Mouse (Mus musculus) urinary bladder, postnatal 4 days (tissue): ENCODE measurements around the gene Zbtb17.

Experiments used
- DNase-seq, 2 experiments: peaks; one replicate each; pipeline ENCODE4 v3.0.0; 2021 to 2022; ENCODE audit warnings: low spot score in 2 of 2

The Zbtb17 gene

DNA sequence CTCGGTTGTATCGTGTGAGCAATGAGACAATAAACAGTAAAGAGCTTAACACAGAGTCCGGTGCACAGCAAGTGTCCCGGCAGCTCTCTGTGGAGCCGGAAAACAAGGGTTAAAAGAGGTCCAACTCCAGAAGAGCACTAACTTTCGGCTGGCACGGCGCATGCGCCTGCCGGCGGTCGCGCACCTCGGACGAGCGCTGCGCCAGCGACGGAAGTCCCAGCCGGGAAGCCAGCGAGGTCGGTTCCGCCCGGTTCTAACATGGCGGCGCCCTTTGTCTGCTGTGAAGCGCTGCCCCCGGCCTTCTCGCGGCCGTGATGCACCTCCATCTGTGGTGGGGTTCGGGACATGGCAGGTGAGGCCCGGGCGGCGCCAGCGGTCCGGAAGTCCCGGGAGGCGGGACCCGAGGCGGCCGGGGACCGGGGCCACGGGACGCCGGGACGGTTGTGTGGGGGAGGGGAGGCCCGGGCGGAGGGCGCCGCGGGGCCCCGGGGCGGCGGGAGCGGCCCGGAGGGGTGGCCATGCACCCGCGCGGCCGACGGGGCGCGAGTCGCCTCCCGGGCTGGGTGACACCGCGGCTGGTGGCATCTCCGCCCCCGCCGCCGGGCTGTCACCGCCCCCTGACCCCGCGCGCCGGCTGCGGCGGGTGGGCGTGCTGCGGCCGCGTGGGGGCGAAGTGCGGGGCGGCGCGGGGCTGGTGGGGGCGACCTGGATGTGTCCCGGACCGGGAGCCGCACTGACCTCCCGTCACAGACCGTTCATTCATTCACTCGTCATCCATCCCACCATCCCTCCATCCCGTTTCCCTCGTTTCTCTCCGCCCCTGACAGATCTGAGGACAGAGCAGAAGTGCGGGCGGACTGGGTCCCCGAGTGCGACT lies at the start of gene Zbtb17:
Gene Zbtb17, plus strand, starts transcription at position 204 of the 877 bp plus-strand sequence.
- DNase-seq = peak; percentile 85 to 90

DNA sequence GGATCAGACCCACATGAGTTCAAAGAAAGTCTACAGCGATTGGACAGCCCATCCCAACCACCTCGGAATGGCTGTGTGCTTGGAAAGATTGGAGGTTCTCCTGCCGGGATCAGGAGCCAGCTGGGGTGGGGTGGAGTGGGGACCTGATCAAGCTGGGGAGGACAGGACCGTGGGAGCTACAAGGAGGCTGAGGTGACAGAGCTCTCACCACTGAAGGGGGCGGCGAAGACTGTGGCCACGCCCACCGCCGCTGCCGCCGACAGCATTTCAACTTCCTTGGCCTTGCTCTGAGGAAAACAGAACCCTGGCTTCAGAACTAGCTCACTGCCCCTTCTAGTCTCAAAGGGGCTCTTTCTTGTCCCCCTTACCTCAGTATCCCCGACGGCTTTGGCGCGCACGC lies 49.7 kb upstream of the Zbtb17 start:
- DNase-seq = no peak

DNA sequence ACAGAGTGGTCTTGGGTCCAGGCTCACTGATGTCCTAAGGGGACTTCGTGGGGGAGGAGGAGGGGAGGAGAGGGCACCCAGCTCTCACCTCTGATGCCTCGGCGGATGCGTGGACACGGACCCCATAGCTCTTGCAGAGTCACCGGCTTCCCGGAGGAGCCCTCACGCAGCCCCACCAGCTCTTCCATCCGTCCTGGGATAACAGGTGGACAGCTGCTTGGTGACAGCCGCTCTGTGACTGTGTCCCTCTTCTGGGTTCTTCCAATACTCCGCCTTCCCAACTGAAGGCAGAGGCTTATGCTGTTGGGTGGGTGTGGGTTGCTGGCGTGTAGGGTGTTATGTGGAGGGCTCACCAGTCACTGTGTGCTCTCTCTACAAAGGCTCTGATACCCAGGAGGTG lies 46.6 kb upstream of the Zbtb17 start:
- no peak for DNase-seq

DNA sequence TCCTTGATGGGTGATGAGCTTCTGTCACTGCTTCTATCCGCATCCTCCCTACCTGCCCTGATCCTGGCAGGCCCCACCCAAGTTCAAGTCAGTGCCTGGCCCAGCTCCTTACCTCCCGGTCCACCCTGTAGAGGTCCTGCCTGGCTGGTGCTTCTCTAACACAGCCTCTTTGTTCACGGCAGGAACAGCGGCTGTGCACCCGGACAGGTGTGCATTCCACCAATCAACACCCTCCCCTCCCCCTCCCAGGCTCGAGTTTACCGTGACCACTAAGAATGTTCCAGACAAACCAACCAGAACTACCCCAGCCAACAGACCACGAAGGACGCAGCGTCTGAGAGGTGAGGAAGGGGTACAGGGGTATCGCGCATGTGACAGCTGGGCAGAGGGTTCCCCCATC lies 45.9 kb upstream of the Zbtb17 start, which contains the start of gene Clcnka:
Gene Clcnka, minus strand, starts transcription at position 180 of the 400 bp plus-strand sequence.
- DNase-seq = no peak

DNA sequence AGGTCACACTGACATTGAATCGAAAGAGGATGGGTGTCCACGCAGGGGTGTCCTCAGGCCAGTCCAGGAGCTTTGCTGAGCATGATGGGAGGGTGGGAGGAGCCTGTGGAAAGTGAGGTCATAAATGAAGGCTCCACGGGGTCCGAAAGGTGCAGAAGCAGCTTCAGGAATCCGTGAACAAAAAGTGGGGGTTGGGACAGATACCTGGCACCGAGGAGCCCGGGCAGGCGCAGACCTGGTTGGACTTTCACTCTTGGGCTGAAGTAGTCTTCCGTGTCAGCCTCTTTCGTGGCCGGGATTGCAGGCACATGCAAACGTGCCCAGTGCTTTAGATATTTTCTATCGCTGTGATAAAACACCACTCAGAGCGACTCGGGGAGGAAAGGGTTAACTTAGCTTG lies 44.3 kb upstream of the Zbtb17 start:
- DNase-seq = no peak

DNA sequence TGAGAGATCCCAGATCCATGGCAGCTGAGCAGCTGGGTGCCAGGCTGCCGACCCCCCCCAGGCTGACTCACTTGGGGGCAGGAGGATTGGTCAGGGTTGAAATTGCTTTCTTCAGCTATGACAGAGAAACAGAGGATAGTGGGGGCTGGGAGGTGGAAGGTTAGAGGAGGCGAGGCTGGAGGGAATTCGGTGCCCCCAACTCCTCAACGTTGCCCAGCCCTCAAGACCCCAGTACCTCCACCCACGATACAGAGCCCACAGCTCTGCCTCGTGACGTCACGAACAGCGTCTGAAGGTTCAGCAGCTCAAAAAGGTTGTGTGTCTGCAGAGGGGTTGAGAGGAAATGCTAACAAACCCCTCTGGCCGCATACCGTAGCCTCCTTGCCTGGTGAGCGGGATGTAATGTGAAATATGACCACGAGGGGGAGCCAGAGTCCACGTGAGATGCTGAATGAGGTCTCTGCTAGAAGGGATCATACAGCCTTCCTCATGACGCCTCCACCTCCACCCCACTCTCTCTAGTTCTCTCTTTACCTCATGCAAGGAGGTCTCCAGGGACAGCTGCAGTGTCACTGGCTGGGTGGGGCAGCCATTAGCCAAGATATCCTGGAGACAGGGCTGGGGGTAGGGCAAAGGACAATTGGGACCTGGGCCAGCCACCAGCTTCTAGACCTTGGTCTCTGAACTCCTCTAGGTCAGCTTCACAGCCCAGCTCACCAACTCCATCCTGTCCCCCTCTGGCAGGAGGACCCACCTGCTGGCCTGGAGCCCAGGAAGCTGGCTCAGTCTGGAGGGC lies 39.7 kb upstream of the Zbtb17 start:
- peak; percentile 79 to 91 for DNase-seq

DNA sequence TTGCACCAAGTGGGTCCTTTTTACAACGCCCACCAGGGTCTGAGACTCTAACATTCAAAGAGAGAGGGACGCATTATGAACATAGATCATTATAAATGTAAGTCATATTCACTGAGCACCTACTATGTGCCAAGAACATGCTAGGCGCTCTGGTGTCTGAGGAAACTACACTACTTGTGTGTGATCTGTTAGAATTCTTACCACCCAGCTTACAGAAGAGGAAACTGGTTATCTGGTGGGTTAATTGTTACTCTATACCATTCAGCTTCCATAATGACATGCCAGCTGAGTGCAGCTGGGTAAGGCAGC lies 39.2 kb upstream of the Zbtb17 start:
- DNase-seq = no peak

DNA sequence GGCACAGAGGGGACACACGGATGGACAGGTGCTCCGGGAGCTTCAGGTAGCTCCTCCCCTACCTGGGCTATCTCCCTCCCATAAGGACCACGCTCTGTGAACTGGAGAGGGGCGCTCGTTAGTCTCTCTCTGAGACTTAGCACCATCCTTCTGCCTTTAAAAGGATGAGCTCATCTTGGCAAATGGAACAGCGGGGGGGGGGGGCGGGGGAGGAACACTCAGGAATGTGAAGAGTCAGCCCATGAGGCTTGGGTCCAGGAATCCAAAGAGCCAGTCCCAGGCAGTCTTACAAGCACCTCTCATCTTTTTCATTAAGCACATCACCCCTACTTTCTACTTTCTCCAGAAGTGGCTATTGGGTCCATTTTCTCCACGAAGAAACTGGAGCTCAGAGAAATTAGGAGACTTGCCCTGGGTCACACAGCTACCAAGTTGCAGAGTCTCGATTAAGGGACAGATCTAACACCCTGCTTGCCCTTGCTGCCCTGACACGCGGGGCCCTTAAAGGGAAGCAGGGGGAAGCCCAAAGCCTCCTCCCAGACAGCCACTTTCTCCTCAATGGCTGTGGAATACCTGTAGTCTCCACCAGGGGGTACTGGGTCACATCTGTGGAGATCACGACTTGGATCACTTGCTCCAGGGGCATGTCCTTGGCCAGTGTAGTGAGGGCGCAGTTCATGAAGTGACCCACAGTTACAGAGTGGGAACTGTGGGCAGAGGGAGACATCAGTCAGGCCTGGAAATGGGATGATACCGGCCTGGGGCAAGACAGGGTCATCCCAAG lies 37.7 kb upstream of the Zbtb17 start:
- no peak for DNase-seq

DNA sequence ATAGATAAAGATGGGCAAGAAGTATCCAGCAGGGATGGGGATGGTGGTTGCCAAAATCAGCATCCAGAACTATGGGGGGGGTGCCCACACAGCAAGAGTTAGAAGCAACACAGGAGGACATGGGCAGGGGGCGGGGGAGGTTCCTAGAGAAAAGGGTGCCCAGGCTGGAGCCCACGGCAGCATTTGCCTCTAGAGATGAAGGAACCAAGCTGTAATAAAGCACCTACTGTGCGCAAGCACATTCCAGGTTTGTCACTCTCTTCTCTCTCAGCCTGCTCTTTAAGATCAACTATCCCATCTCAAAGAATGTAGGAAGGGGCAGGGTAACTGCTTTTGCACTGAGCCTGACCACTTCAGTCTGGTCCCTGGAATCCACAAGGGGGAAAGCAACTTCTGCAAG lies 35.9 kb upstream of the Zbtb17 start:
- DNase-seq = no peak

DNA sequence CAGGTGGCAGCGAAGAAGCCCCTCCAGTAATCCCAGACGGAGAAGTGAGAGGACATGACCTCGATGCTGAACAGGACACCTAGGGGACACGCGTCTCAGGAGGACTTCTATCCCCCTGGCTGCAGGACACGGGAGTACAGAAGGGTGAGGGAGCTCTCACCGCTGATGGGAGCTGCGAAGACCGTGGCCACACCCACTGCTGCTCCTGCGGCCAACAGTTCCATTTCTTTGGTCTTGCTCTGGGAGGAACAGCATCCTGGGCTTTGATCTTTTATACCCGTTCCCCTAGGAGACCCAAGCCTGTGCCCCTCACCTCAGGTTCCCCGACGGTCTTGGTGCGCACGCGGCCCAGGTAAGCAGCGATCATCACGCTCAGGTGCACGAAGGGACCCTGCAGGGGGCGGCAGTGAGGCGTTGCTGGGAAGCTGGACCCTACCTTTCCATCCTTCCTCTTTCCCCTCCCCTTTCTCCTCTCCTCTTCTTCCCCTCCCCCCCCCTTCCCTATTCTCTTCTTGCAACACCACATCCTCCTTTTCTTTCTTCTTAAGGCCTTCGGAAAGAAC lies 32.9 kb upstream of the Zbtb17 start:
- no peak for DNase-seq

DNA sequence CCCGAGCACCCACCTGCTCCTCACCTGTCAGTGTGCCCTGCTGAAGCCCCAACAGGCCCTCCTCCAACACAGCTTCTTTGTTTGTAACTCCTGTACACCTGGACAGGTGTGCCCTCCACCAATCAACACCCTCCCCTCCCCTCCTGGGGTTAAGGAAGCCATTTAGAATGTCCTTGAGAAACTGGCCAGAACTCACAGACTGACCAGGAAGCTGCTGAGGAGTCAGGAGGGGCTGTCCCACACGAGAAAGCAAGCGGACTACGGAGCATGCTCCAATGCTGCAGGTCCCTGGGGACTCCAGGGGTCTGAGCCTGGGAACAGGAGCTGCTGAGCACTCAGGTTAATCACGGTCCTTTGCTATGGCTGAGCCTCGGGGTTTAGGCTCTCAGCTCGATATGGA lies 28.5 kb upstream of the Zbtb17 start, which contains the start of gene Clcnkb:
Gene Clcnkb, minus strand, starts transcription at position 91 of the 400 bp plus-strand sequence.
- no peak for DNase-seq

DNA sequence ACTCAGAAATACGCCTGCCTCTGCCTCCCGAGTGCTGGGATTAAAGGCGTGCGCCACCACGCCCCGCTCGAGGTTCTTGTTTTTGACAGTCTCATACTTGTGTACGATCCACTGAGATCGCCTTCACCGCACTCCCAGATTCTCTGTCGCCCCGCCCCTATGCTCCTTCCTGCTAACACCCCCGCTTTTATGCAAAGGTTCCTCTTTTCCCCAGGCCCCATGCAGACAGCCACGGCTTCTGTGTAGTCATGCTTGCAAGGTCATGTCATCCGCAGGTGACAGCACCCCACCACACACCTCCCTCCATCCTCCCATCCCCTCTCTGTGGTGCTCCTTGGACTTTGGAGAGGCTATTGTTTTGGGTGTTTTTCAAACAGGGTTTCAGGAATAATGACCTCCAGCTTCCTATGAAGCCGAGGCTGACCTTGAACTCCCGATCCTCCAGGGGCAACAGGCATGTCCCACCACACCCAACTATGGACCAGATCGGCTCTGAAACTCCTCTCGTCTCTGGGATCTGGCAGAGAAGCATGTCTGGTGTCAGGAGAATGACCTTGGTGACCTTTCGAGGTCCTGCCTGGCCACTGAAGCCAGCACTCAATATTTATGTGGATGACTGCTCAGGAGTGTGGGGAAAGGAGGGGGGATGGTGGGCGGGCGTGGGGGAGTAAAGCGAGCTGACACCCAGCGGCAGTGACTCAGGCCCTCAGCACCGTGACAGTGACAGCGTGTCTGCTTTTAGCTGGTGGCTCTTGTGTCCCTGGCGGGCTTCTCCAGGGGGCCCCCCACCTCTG lies 24.9 kb upstream of the Zbtb17 start:
- no peak for DNase-seq

DNA sequence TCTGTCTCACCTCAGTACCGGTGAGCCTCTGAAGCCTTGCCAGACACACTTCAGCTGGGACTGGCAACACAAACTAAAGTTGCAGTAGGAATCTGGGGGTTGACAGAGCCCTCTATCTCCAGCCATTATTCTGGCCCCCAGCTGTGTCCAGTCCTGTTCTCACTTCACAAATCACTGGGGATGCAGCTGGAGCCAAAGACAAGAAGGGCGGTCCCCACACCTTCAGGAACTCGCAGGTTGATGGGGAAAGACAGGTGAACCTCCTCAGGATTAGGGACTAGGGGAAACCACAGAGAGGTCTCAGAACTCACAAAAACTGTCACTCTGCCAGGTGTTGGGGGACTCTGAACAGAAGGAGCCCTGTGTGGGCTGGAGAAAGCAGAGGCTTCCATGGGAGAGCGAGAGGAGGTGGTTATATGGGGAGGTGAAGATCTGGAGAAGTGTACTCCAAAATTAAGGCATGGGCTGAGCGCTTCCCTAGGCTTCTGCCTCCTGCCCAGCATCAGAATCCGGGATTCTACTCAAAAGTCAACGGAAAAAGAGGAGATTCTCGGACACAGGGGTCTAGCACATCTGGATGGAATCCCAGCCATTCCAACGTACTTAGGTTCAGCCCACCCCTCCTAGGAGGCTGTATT lies 24.1 kb upstream of the Zbtb17 start, which contains the start of gene Hspb7:
Gene Hspb7, plus strand, starts transcription at position 588 of the 638 bp plus-strand sequence.
- DNase-seq = no peak

DNA sequence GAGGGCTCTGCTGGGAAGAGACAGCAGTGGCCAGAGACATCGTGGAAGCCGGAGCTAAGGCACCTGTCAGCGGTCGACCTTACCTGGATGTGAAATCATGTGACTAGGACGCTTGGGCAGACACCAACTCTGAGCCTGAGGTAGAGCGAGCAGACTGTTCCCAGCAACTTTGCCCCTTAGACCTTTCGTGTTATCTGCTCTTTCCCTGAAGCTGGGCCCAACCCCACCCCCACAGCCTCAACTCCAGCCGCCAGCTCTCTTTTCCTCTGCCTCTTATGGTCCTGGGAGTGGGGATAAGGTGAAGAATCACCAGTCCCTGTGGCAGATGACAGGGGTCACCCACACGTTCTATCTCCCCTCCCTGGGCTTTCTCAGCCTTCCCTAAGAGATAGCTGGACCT lies 23.6 kb upstream of the Zbtb17 start:
- peak in 1 of 2 experiments; percentile 17 for DNase-seq

DNA sequence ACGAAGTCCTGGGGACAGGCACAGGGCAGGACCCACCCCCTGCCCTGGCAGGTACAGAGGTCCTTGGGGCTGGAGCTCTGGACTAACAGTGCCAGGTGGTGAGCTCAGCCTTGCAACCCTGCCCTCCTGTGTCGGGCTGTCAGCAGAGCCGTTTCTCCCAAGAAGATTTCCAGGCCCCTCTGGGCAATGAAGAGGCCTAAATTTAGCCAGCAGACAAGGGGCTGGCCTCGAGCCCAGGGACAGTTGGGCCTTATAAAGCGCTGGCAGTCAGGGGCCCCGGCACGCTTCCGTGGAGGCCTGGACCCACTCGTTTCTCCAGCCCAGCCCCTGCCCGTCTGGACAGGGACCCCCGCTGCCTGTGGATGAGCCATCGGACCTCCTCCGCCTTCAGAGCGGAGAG lies 23.0 kb upstream of the Zbtb17 start:
- peak in 1 of 2 experiments; percentile 70 for DNase-seq

DNA sequence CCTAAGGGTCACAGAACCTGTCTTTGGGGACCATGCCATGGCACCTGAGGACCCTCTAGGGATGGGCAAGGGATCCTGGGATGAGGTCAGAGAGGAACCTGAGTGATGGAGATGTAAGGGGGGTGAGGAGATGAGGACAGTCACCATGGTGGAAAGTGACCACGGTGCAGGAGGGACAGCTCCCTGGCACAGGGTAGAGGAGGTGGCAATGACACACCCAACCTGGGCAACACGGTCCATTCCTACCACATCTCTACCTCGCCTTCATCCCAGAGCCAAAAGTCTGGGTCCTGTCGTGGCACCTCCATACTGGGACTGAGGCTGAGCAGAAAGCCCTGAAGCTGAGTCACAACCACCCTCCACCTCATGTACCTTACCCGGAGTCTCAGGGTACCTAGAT lies 21.6 kb upstream of the Zbtb17 start:
- no peak for DNase-seq

DNA sequence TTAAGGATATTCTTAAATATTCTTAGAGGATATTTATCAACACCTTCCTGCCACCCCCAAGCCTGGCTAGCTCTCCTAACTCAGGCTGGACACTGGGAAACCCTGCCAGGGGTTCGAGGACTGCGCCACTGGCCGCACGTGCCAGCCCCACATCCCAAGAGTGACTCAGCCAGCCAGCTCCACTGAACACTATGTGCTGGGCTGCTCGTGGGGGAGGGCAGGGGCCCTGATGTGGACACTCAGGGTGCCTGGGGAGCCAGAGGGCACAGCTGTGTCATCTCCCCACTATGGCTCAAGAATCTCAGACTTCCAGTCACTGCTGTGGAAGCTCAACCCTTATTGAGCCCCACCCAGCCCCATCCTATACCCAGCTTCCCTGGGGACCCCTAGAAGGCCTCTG lies 21.2 kb upstream of the Zbtb17 start:
- DNase-seq = no peak

DNA sequence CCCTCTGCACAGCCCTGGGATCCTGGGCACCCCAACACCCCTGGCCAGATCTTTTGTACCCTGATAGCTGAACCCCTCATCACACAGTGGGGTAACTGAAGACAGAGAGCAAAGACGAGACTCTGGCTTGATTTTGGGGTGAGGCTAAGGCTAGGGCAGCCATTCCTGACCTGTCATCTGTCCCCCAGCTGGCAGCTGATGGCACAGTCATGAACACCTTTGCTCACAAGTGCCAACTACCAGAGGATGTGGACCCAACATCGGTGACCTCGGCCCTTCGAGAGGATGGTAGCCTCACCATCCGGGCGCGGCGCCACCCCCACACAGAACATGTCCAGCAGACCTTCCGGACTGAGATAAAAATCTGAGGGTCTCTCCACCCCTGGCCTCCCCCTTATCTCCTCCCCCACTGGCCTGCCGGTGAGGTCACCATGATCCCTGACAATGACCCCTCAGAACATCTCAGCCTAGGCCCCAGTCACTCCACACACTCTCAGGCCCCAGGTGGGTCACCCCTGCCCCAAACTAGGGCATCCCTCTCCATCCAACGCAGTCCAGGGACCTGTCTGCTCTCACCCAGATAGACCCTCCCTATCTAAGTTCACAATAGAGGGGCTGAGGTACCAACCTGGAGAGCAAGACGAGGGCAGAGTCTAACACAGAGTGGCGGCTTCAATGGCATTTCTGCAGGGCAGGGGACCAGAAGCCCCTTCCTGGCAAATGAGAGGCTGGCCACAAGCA lies 20.6 kb upstream of the Zbtb17 start:
- no peak for DNase-seq
